Mouse (Mus musculus) bone marrow, adult 2 months (tissue): ENCODE measurements around the gene Fbxo28. TPM values are rescaled to one million over a fixed set of nuclear protein-coding genes. Genes with fewer than 3 reads are reported as not detected.

Source experiments
- H3K27ac ChIP-seq: fragments of 200-500 bp; 2 replicates; pipeline ENCODE4 v1.5.1; 2012; ENCODE audit warnings: low read depth, mild to moderate bottlenecking, control low read depth, inconsistent platforms, low read length; ENCODE audit not compliant: control insufficient read depth, poor library complexity, insufficient read depth
- H3K4me1 ChIP-seq: fragments of 200-500 bp; 2 replicates; pipeline ENCODE4 v1.6.1; 2011; ENCODE audit warnings: low read length; ENCODE audit not compliant: control insufficient read depth, insufficient read depth
- H3K4me3 ChIP-seq: fragments of 200-500 bp; replicated peaks from 2 replicates; pipeline ENCODE3; 2011; ENCODE audit warnings: mild to moderate bottlenecking, low read depth, low read length, control low read depth; ENCODE audit not compliant: control insufficient read depth
- CTCF ChIP-seq: fragments of 200-500 bp; IDR thresholded peaks from 2 replicates; pipeline ENCODE4 v1.5.1; 2011; ENCODE audit warnings: low read length, control low read depth; ENCODE audit not compliant: control insufficient read depth, insufficient read depth
- POLR2A ChIP-seq: fragments of 200-500 bp; IDR thresholded peaks from 2 replicates; pipeline ENCODE4 v1.6.1; 2011; ENCODE audit warnings: low read depth, mild to moderate bottlenecking, control low read depth, low read length, borderline replicate concordance; ENCODE audit not compliant: control insufficient read depth
- WGBS: fragments of 180-500 bp; shearing (Covaris S2); methylation state at CpG from one replicate; pipeline ENCODE4 v1.1.7; 2018; 5-methylcytosine and 5-hydroxymethylcytosine counted together
- polyA plus RNA-seq: library from polyadenylated mRNA; stranded (reverse); fragments of >200 nt; gene quantifications from 2 replicates; pipeline ENCODE4 v1.2.4, GENCODE M21; 2011; ENCODE audit warnings: low replicate concordance; ENCODE audit not compliant: missing spikeins, insufficient read depth, insufficient read length

Fbxo28 gene
- polyA plus RNA-seq = 7.4 and 8.6 TPM in 2 replicates

GRCm38 (mm10) chr1:182340821-182341781 is at the start of gene Fbxo28:
Gene Fbxo28 (minus strand): TSS chr1:182341629.
- WGBS = under 1% methylated on average over 77 of the region's 93 CpGs
- peak within 1 kb of the TSS; percentile 97 for H3K4me3 ChIP-seq
- H3K27ac ChIP-seq = peak within 1 kb of the TSS; percentile 84
- no peak for TF ChIP-seq CTCF
- TF ChIP-seq POLR2A = peak; percentile 70; the same call in 1 of the 2 replicates
- H3K4me1 ChIP-seq = no peaks in the 10 kb centered on the region; the same call in 1 of the 2 replicates

GRCm38 (mm10) chr1:182388729-182389128 is 47.3 kb upstream of the Fbxo28 start:
- 66% methylated on average over 4 of the region's 4 CpGs for WGBS
- no peaks in the 10 kb centered on the region for H3K4me1 ChIP-seq
- no peak overlapping the region for H3K4me3 ChIP-seq
- TF ChIP-seq POLR2A (no peak), CTCF (no peak)
- H3K27ac ChIP-seq = no peak overlapping the region

- no peaks in the 10 kb centered on the region for H3K4me1 ChIP-seq
- WGBS = 83% methylated on average over 8 of the region's 8 CpGs
These were observed 45.0 kb upstream of the Fbxo28 start for GRCm38 (mm10) chr1:182386449-182386848.

GRCm38 (mm10) chr1:182383096-182383495 is 41.7 kb upstream of the Fbxo28 start:
- Histone ChIP-seq H3K4me3 (no peak overlapping the region), H3K4me1 (peaks cover 2% of the 10 kb centered on the region), H3K27ac (no peak overlapping the region)
- 67% methylated on average over 9 of the region's 9 CpGs for WGBS
- no peak for TF ChIP-seq CTCF
- TF ChIP-seq POLR2A = no peak

More at GRCm38 (mm10) chr1:182386449-182386848, 45.0 kb upstream of the Fbxo28 start:
- TF ChIP-seq CTCF (no peak), POLR2A (no peak)
- Histone ChIP-seq H3K4me3 (no peak overlapping the region), H3K27ac (no peak overlapping the region)

- H3K4me1 ChIP-seq = peaks cover 2% of the 10 kb centered on the region
- no peak overlapping the region for H3K27ac ChIP-seq
- TF ChIP-seq POLR2A (no peak), CTCF (no peak)
- 75% methylated on average over 3 of the region's 3 CpGs for WGBS
- no peak overlapping the region for H3K4me3 ChIP-seq
These were observed 39.9 kb upstream of the Fbxo28 start for GRCm38 (mm10) chr1:182381327-182381726.

GRCm38 (mm10) chr1:182380683-182381082 is 39.3 kb upstream of the Fbxo28 start:
- peaks cover 2% of the 10 kb centered on the region for H3K4me1 ChIP-seq
- TF ChIP-seq CTCF (no peak), POLR2A (no peak)
- WGBS = 31% methylated on average over 7 of the region's 7 CpGs
- H3K27ac ChIP-seq = no peak overlapping the region
- H3K4me3 ChIP-seq = no peak overlapping the region

GRCm38 (mm10) chr1:182378876-182379275 is 37.4 kb upstream of the Fbxo28 start:
- H3K4me1 ChIP-seq = peaks cover 2% of the 10 kb centered on the region
- H3K4me3 ChIP-seq = no peak overlapping the region
- TF ChIP-seq POLR2A (no peak), CTCF (no peak)

GRCm38 (mm10) chr1:182378205-182378835 is 36.9 kb upstream of the Fbxo28 start:
- Histone ChIP-seq H3K4me1 (peaks cover 2% of the 10 kb centered on the region), H3K27ac (no peak overlapping the region), H3K4me3 (no peak overlapping the region)
- WGBS = 48% methylated on average over 11 of the region's 11 CpGs
- TF ChIP-seq CTCF (no peak), POLR2A (no peak)

More at GRCm38 (mm10) chr1:182378876-182379275, 37.4 kb upstream of the Fbxo28 start:
- 85% methylated on average over 7 of the region's 7 CpGs for WGBS
- no peak overlapping the region for H3K27ac ChIP-seq
